Mouse (Mus musculus) C2C12 (cell line): ENCODE measurements around the gene Pik3cg. TPM values are rescaled to one million over a fixed set of nuclear protein-coding genes. Genes with fewer than 3 reads are reported as not detected.

Experiments
- H3K27me3 ChIP-seq: one replicate; pipeline ENCODE4 v1.6.1; 2011; ENCODE audit not compliant: control insufficient read depth, insufficient read depth, insufficient read length
- H3K36me3 ChIP-seq: one replicate; pipeline ENCODE4 v1.6.1; 2011; ENCODE audit not compliant: control insufficient read depth, insufficient read depth
- H3K4me3 ChIP-seq: one replicate; pipeline ENCODE4 v1.5.1; 2011; ENCODE audit warnings: mild to moderate bottlenecking, control low read depth; ENCODE audit not compliant: poor library complexity, insufficient read depth, severe bottlenecking
- H3K79me2 ChIP-seq: one replicate; pipeline ENCODE4 v1.6.1; 2011; ENCODE audit not compliant: control insufficient read depth, insufficient read depth
- H3K79me3 ChIP-seq: one replicate; pipeline ENCODE4 v1.6.1; 2011; ENCODE audit warnings: low read depth, control low read depth
- H3ac ChIP-seq: one replicate; pipeline ENCODE3; 2011; ENCODE audit warnings: low read depth; ENCODE audit not compliant: control insufficient read depth, insufficient read length
- CEBPB ChIP-seq: IDR thresholded peaks from one replicate; pipeline ENCODE4 v1.6.1; 2011; ENCODE audit warnings: low read depth, mild to moderate bottlenecking, control low read depth, moderate library complexity
- CTCF ChIP-seq: IDR thresholded peaks from one replicate; pipeline ENCODE4 v1.5.1; 2011; ENCODE audit not compliant: control insufficient read depth, insufficient read depth, insufficient read length
- FOSL1 ChIP-seq: IDR thresholded peaks from one replicate; pipeline ENCODE4 v1.8.0; 2011; ENCODE audit warnings: mild to moderate bottlenecking, low read length; ENCODE audit not compliant: poor library complexity, insufficient read depth, severe bottlenecking
- MAX ChIP-seq: IDR thresholded peaks from one replicate; pipeline ENCODE4 v1.6.1; 2011; ENCODE audit warnings: mild to moderate bottlenecking, control low read depth
- MYOD1 ChIP-seq: IDR thresholded peaks from one replicate; pipeline ENCODE4 v1.6.1; 2011; ENCODE audit warnings: low read depth; ENCODE audit not compliant: control insufficient read depth, insufficient read length
- MYOG ChIP-seq: IDR thresholded peaks from one replicate; pipeline ENCODE4 v1.6.1; 2011; ENCODE audit not compliant: control insufficient read depth, insufficient read length; ENCODE audit errors: extremely low read depth
- USF1 ChIP-seq: IDR thresholded peaks from one replicate; pipeline ENCODE4 v1.6.1; 2011; ENCODE audit warnings: low read depth, mild to moderate bottlenecking, control low read depth, moderate library complexity
- polyA plus RNA-seq: library from polyadenylated mRNA; unstranded; fragments of >200 nt; fragmentation: generic; extraction: Trizol; gene quantifications from one replicate; pipeline ENCODE4 v1.2.1, GENCODE M21; 2012; ENCODE audit warnings: missing spikeins

The Pik3cg gene
- polyA plus RNA-seq, 1 experiment: not detected

DNA sequence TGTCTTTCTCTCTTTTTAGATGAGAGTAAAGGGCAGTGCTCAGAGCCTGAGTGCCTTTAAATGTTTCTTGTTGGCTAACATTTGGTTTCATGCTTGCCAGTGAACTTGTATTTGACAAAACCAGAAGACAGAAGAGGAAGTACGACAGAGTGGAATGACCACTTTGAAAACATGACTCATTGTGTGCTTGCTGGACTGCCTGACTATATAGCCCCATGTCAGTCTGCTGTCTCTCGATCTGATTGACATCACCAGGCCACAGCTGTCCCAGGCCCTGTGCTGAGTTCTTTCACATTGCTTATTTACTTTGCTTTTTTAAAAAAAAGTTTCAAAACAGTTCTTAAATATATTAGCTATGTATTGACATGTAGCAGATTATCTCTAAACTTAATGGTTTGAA is 44.8 kb downstream of the Pik3cg start:
- TF ChIP-seq FOSL1: no peak
- no peak for TF ChIP-seq MYOD1
- TF ChIP-seq MAX: no peak
- no peak for TF ChIP-seq CEBPB
- TF ChIP-seq USF1: no peak
- no peak for TF ChIP-seq CTCF
- no peak for TF ChIP-seq MYOG
- no peaks in the 10 kb centered on the region for H3K79me2 ChIP-seq
- H3K4me3 ChIP-seq: no peak overlapping the region
- no peaks in the 10 kb centered on the region for H3K36me3 ChIP-seq
- H3ac ChIP-seq: no peak overlapping the region
- H3K79me3 ChIP-seq: no peaks in the 10 kb centered on the region
- H3K27me3 ChIP-seq: peaks cover 8% of the 10 kb centered on the region

- Histone ChIP-seq H3K79me2 (no peaks in the 10 kb centered on the region), H3K36me3 (no peaks in the 10 kb centered on the region), H3K4me3 (no peak overlapping the region), H3K79me3 (no peaks in the 10 kb centered on the region), H3K27me3 (peaks cover 8% of the 10 kb centered on the region), H3ac (no peak overlapping the region)
- TF ChIP-seq CEBPB (no peak), CTCF (no peak), MYOD1 (no peak), MAX (no peak), FOSL1 (no peak), MYOG (no peak), USF1 (no peak)
These were observed 49.7 kb downstream of the Pik3cg start for GRCm38 (mm10) chr12:32158757-32159156.

DNA sequence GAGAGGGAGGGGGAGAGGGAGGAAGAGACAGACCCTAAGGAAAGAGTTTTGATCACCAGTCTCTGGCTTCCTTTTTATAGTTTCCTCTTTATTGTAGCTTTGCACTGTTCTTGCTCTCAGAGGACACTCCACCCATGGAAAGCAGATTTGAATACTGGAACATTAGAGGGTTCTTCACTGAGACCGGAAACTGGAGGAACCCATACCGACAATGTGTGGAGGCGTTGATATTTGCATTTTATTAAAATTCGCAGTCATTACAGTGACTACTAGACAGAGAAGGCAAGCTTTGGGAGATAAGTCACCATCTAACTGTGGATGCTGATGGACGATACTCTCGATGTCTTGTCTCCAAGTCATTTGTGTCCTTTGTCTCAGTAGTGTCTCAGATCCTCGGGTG is 61.9 kb downstream of the Pik3cg start:
- no peaks in the 10 kb centered on the region for H3K79me3 ChIP-seq
- H3ac ChIP-seq: no peak overlapping the region

DNA sequence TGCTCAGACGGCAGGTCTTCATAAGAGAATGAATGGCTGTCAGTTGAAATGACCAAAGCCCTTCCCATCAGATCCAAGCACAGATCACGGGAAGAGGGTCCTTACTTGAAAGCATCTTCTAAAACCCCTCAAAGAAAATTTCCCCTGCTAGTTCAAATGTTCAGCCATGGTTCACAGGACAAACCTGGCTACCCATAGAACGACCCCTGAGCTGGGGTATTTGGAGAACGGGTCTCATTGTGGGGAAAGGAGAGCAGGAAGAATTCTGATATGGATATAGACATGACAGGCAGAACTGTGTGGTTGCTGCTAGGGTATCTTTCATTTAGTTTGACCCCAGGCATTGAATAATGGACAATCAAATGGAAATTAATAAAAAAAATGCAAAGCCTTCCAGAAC is 62.8 kb downstream of the Pik3cg start:
- TF ChIP-seq CEBPB (no peak), MAX (no peak), FOSL1 (no peak), USF1 (no peak), CTCF (no peak), MYOD1 (no peak), MYOG (no peak)
- no peaks in the 10 kb centered on the region for H3K79me3 ChIP-seq
- no peak overlapping the region for H3K4me3 ChIP-seq
- no peaks in the 10 kb centered on the region for H3K27me3 ChIP-seq
- no peak overlapping the region for H3ac ChIP-seq
- no peaks in the 10 kb centered on the region for H3K79me2 ChIP-seq
- no peaks in the 10 kb centered on the region for H3K36me3 ChIP-seq

More for the DNA sequence above, 61.9 kb downstream of the Pik3cg start:
- H3K79me2 ChIP-seq: no peaks in the 10 kb centered on the region
- H3K36me3 ChIP-seq: no peaks in the 10 kb centered on the region
- TF ChIP-seq MAX (no peak), CEBPB (no peak), USF1 (no peak), CTCF (no peak), MYOG (no peak), MYOD1 (no peak), FOSL1 (no peak)
- no peaks in the 10 kb centered on the region for H3K27me3 ChIP-seq
- no peak overlapping the region for H3K4me3 ChIP-seq

- no peak overlapping the region for H3ac ChIP-seq
- no peaks in the 10 kb centered on the region for H3K79me2 ChIP-seq
- no peaks in the 10 kb centered on the region for H3K79me3 ChIP-seq
- no peaks in the 10 kb centered on the region for H3K36me3 ChIP-seq
- peak; percentile 67 for TF ChIP-seq CTCF
- TF ChIP-seq CEBPB: no peak
- H3K4me3 ChIP-seq: no peak overlapping the region
- H3K27me3 ChIP-seq: no peaks in the 10 kb centered on the region
These were observed 63.9 kb downstream of the Pik3cg start for GRCm38 (mm10) chr12:32144513-32144912.

- H3ac ChIP-seq: no peak overlapping the region
- H3K36me3 ChIP-seq: no peaks in the 10 kb centered on the region
- H3K27me3 ChIP-seq: no peaks in the 10 kb centered on the region
- no peaks in the 10 kb centered on the region for H3K79me2 ChIP-seq
- H3K79me3 ChIP-seq: no peaks in the 10 kb centered on the region
- TF ChIP-seq MAX: no peak
- no peak for TF ChIP-seq MYOG
- H3K4me3 ChIP-seq: no peak overlapping the region
These were observed 64.7 kb downstream of the Pik3cg start for GRCm38 (mm10) chr12:32143782-32144181.
